Mouse (Mus musculus): ENCODE data around the gene Car1. TPM values are rescaled to one million over a fixed set of nuclear protein-coding genes. Genes with fewer than 3 reads are reported as not detected.
"Not testable (repeated sequence)": the region's sequence is repeated elsewhere in the genome, so short reads cannot be mapped to it uniquely, and the experiment has no call there.

Car1 gene
- polyA plus RNA-seq, 1 experiment from 2014 or later: not detected

DNA sequence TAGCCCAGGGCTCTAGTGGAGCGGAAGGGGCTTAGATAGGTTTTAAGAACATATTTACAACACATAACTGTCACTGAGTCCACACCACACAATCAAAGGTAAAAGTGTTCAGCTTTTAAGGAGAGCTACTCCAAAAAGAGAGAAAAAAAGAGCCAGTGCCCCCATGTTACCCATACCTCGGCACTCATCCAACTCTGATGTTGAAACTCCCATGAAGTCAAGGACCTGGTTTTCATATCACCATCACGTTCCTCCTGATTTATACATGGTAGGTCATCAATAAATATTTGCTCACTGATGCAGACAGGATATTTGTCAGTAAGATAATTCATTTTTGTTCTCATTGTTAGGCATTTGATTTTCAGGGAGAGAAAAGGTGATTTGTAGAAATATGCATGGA is 62.1 kb downstream of the Car1 start:
- H3K27ac ChIP-seq: no peak overlapping the region
- H3K36me3 ChIP-seq (ENCODE audit: inconsistent target): no peaks in the 10 kb centered on the region
- H3K79me2 ChIP-seq (ENCODE audit: inconsistent target): no peaks in the 10 kb centered on the region
- 93% methylated on average over 3 of the region's 3 CpGs for WGBS (ENCODE audit: missing documents)
- H3K4me3 ChIP-seq (ENCODE audit: inconsistent target): no peak overlapping the region

- H3K36me3 ChIP-seq (ENCODE audit: inconsistent target): no peaks in the 10 kb centered on the region
- 59% methylated on average over 2 of the region's 2 CpGs for whole genome bisulfite sequencing (ENCODE audit: missing documents)
- H3K27ac ChIP-seq: no peak overlapping the region
- no peak overlapping the region for H3K4me3 ChIP-seq (ENCODE audit: inconsistent target)
- H3K79me2 ChIP-seq (ENCODE audit: inconsistent target): no peaks in the 10 kb centered on the region
Measured at GRCm38 (mm10) chr3:14738261-14738660, 69.9 kb downstream of the Car1 start.

GRCm38 (mm10) chr3:14727496-14727895 is 80.7 kb downstream of the Car1 start:
- H3K4me3 ChIP-seq (ENCODE audit: inconsistent target); H3K27ac ChIP-seq; H3K36me3 ChIP-seq (ENCODE audit: inconsistent target); H3K79me2 ChIP-seq (ENCODE audit: inconsistent target): not testable (repeated sequence)
- 94% methylated on average over 1 of the region's 1 CpGs for WGBS (ENCODE audit: missing documents)

DNA sequence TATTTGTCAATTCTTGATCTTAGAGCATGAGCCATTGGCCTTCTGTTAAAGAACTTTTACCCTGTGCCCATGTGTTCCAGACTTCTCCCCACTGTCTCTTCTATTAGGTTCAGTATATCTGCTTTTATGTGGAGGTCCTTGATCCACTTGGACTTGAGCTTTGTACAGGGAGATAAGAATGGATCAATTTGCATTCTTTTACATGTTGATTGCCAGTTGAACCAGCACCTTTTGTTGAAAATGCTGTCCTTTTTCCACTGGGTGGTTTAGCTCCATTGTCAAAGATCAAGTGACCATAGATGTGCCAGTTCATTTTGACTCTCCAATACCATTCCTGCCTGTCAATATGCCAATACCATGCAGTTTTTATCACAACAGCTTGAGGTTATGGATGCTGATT is 82.7 kb downstream of the Car1 start:
- not testable (repeated sequence) for H3K27ac ChIP-seq; H3K36me3 ChIP-seq (ENCODE audit: inconsistent target); H3K79me2 ChIP-seq (ENCODE audit: inconsistent target); H3K4me3 ChIP-seq (ENCODE audit: inconsistent target)

Other genes starting within 250 kb of the Car1 start
- 145 to 341 TPM (median 264 TPM) in 3 replicates for gene 1810022K09Rik, start 197.1 kb downstream of the Car1 start, polyA plus RNA-seq (2018)
- gene Car13, start 166.6 kb downstream of the Car1 start, polyA plus RNA-seq (2018): 33.8 to 35.7 TPM (median 34.8 TPM) in 3 replicates
- gene Car3, start 55.1 kb upstream of the Car1 start, polyA plus RNA-seq (2018): not detected in 3 replicates
- 0.22 to 0.52 TPM (median 0.23 TPM) in 3 replicates for gene Car2, start 77.9 kb upstream of the Car1 start, polyA plus RNA-seq (2018)

All from macrophage (primary cell).